19 mouse cellular contexts compared by ENCODE assay signal in the genomic region with DNA sequence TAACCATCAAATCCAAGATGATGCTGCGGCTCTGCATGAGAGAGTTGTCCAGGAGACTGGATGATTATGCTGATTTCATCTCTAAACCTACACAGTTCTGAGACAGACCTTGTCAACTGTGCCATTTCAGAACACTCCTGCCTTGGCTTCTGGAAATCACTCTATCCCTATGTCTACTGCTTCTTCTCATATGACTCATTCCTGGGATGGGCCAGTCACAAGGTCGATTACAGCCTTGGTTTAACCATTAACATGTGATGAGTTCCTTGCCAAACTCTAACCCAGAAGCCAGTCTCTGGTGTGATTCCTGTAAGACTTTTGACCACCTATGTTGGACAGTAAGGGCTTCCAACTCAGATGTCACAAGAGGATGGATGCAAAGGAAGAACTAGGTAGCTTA.
"Had no signal": no experiment of that assay in that cellular context is flagged by ENCODE, and none has a peak within 500 bp of the region (broad histone marks: within the 10 kb centered on the region; RNA-seq: fewer than 3 reads in every experiment).

No protein-coding gene starts in this region.

- H3K9me3 ChIP-seq: lung, embryonic 15.5 days; midbrain, embryonic 13.5 days; midbrain, embryonic 15.5 days; neural tube, embryonic 12.5 days had no signal

- H3K27me3 ChIP-seq: lung, embryonic 15.5 days; megakaryocyte, embryonic 14.5 days; midbrain, embryonic 13.5 days; midbrain, embryonic 15.5 days; neural tube, embryonic 12.5 days had no signal

- H3K4me2 ChIP-seq: lung, embryonic 15.5 days; midbrain, embryonic 11.5 days; midbrain, embryonic 13.5 days; midbrain, embryonic 15.5 days; neural tube, embryonic 12.5 days had no signal

- H3K4me3 ChIP-seq: lung, embryonic 15.5 days; megakaryocyte, embryonic 14.5 days; midbrain, embryonic 13.5 days; midbrain, embryonic 15.5 days; neural tube, embryonic 12.5 days had no signal

- H3K9ac ChIP-seq: lung, embryonic 15.5 days; midbrain, embryonic 13.5 days; midbrain, embryonic 15.5 days; neural tube, embryonic 12.5 days had no signal

- H3K4me1 ChIP-seq: lung, embryonic 15.5 days; megakaryocyte, embryonic 14.5 days; neural tube, embryonic 12.5 days had no signal

- H3K36me3 ChIP-seq: lung, embryonic 15.5 days; midbrain, embryonic 13.5 days; midbrain, embryonic 15.5 days; neural tube, embryonic 12.5 days had no signal

- H3K27ac ChIP-seq: lung, embryonic 15.5 days; macrophage; midbrain, embryonic 13.5 days; midbrain, embryonic 15.5 days; neural tube, embryonic 12.5 days had no signal

- ATAC-seq: lung, postnatal 0 days; midbrain, embryonic 13.5 days; midbrain, embryonic 15.5 days had no signal

- DNase-seq: lung, adult 2 months; lung, postnatal 14 days; lung, postnatal 36 days; retina, postnatal 1 day; right cerebral cortex, adult 18-20 months; right cerebral cortex, postnatal 25 days; right cerebral cortex, postnatal 4 days; spleen, adult 18-20 months; thymus, adult 18-20 months; thymus, postnatal 14 days; thymus, postnatal 36 days had no signal
